Mouse (Mus musculus) fat pad, adult 2 months (tissue): ENCODE data around the gene Atp6v1fnb.

ENCODE experiments used
- DNase-seq: peaks from one replicate; pipeline ENCODE4 v3.0.0-alpha.2; 2011; ENCODE audit warnings: low read depth, low spot score; ENCODE audit errors: extremely low read depth

Atp6v1fnb gene

DNA sequence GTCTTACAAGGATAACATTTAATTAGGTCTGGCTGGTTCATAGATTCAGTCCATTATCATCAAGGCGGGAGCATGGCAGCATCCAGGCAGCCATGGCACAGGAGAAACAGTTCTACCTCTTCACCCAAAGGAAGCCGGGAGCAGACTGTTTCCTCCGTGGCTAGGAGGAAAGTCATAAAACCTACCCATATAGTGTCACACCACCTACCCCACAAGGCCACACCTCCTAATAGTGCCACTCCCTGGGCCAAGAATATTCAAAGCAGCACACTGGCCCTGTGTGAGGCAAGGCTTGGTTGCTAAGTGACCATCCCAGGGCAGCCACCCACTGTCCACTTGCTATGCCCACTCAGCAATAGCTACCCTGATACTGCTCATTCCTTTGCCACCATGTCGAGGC lies at the start of gene Atp6v1fnb:
Gene Atp6v1fnb (plus strand): TSS at position 301 of the 400 bp plus-strand sequence.
- no peak for DNase-seq

DNA sequence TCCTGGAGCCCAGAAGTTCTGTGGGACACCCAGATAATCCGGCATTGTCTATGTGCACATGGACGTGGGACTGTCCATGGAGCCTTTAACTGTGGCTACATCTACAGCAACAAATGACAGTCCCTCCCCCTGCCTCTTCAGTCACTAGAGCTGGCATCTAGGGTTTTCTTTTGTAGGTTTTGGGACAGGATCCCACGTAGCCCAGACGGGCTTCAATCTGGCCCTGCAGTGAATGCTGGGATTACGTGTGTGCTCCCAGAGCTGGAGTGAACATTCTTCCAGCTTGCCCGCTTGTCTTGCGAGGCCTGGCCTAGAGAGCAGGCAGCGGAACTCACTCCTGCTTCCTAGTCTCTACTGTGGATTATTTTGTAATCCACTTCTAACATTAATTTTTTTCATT lies 46.1 kb upstream of the Atp6v1fnb start:
- DNase-seq = no peak

- no peak for DNase-seq
These were observed 44.9 kb upstream of the Atp6v1fnb start for GRCm38 (mm10) chr6:29426331-29426730.

GRCm38 (mm10) chr6:29428171-29428570 lies 43.1 kb upstream of the Atp6v1fnb start:
- no peak for DNase-seq

- no peak for DNase-seq
These were observed 40.4 kb upstream of the Atp6v1fnb start for GRCm38 (mm10) chr6:29430681-29431420.

- DNase-seq = no peak
These were observed 39.8 kb upstream of the Atp6v1fnb start for GRCm38 (mm10) chr6:29431473-29431872.

DNA sequence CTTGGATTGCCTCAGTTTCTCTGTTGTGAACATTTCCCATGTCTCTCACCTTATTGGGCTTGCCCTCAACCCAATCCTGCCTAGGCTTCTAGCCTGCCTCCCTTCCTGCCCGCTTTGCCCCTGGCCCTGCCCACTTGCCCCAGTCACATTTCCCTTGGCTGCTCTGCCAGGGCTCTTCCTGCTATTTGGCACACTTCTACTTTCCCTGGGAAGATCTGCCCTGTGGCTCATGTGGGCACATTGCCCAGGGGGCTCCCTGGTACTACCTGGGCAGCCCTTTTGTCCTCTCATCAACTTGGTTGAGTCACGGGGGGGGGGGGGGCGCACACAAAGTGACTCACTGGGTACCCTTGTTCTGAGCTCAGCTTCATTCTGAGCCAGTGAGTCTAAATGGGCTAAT lies 39.1 kb upstream of the Atp6v1fnb start:
- no peak for DNase-seq

GRCm38 (mm10) chr6:29432676-29433037 lies 38.6 kb upstream of the Atp6v1fnb start:
- DNase-seq = no peak

DNA sequence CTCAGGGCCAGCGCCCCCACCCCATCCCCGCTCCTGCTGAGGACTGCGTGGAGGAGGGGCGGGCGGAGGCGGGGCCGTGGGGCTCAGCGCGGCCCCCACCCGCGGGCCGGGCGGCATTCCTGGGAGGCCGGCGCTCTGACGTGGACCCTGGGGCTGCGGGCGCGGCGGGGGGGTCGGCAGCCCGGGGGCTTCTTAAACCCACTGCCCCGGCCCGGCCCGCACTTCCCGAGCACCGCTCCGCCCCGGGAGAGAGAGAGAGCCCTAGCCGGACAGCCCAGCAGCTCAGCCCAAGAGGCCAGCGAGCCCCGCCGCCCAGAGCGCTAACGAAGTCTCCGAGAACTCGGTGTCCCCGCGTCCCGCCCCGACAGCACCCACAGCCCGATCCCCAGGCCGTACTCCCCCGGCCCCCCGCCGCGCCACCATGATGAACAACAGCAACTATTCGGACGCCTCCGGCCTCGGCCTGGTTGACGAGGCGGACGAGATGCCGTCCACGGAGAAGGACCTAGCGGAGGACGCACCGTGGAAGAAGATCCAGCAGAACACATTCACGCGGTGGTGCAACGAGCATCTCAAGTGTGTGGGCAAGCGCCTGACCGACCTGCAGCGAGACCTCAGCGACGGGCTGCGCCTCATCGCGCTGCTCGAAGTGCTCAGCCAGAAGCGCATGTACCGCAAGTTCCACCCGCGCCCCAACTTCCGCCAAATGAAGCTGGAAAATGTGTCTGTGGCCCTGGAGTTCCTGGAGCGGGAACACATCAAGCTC lies 38.0 kb upstream of the Atp6v1fnb start, which contains the start of gene Flnc:
Gene Flnc (plus strand): TSS at position 219 of the 766 bp plus-strand sequence.
- no peak for DNase-seq

GRCm38 (mm10) chr6:29433804-29434795 lies 37.1 kb upstream of the Atp6v1fnb start:
- no peak for DNase-seq

DNA sequence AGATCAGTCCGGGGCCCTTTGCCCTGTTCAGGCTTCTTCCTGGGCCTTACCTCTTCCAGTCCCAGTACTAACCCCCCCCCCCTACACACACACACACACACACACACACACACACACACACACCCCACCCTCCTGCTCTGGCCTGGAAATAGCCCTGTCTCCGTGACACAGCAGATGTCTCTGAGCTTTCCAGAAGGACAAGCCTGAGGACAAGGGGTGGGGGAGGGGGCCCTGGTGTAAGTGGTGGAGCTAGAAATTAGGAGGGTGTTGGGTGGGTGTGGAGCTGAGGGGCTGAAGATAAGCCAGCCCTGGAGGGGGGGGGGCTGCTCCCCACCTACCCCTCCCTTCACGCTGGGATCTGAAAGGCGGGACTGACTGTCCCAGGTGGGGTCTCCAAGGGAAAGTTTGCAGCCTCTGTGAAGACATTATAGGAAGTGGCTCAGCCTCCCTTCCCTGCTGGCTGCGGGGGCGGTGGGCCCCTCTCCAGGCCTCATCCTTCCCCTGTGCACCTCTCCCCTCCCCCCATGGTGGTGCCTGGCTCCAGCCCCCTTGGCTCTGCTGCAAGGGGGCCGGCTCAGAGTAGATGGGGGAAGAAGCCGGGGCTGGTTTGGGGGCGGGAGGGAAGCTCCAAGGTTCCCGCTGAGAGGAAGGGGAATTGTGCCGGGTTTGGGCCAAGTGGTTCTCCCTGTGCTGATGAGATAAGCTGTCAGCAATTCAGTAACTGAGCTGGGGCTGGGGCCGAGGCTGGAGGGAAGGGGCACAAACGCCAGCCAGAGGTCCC lies 36.1 kb upstream of the Atp6v1fnb start:
- DNase-seq = no peak

DNA sequence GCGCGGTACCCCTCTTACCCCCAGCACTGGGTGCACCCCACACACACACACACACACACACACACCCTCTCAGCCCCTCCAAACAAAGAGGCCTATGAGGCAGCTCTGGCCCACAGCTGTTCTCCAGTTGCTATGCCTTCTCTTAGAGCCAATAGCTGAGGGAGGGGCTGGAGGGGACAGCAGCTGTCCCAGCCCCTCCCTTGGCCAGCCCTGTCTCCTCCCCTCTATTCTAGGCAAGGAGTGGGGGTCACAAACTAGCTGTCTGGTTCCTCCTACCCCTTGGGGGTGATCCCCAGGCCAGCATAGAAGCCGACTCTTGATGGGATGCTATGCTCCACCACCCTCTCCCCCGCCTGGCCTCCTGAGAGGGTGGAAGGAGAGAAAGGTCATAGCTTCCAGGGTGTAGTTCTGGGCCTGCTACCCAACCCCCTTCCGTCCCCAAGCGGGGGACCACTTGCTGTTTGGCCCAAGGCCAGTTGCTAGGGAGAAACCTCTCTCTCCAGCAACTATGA lies 35.2 kb upstream of the Atp6v1fnb start:
- DNase-seq = no peak

DNA sequence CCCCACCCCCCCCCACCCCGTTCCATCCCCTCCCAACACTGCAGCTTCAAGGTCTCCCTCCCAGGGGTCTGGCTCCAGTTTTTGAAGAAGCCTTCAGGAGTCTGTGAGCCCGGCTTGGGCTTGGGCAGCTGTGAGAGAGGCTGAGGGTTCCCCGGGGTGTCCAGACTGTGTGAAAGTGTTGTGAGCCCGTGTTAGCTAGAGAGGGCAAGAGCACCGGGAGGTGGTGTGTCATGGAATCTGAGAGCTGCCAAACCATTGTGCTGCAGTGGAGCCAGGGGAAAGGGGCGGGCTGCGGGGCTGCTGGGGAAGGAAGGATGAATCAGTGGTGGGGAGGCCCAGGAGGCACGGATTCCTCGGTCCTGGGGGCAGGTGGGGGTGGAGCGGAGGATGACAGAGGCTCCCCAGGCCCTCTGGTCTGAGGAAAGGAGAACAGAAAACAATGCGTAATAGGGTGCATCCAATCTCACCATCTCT lies 34.7 kb upstream of the Atp6v1fnb start:
- DNase-seq = no peak

DNA sequence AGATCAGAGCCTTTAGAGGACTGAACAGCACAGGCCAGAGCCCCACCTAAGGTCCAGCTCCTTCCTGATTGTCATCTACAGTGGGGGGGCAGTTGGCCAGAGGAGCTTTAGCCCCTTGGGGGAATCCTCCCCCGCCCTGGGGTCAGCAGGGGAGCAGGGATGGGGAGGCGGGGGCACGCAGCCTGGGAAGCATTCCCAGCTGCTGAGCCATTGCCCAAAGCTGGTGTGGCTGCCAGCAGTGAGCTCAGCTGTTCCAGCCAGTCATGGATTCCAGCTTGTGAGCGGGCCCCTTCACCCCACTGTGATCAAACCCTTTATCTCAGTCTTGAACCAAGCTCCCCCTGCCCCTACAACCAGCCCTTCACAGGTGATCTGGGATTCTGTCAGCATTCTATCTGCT lies 32.0 kb upstream of the Atp6v1fnb start:
- no peak for DNase-seq

GRCm38 (mm10) chr6:29439789-29440188 lies 31.4 kb upstream of the Atp6v1fnb start:
- no peak for DNase-seq

- DNase-seq = no peak
These were observed 26.5 kb upstream of the Atp6v1fnb start for GRCm38 (mm10) chr6:29444773-29445172.

- DNase-seq = no peak
These were observed 25.9 kb upstream of the Atp6v1fnb start for GRCm38 (mm10) chr6:29445354-29445753.

- no peak for DNase-seq
These were observed 21.4 kb upstream of the Atp6v1fnb start for GRCm38 (mm10) chr6:29449858-29450257.

DNA sequence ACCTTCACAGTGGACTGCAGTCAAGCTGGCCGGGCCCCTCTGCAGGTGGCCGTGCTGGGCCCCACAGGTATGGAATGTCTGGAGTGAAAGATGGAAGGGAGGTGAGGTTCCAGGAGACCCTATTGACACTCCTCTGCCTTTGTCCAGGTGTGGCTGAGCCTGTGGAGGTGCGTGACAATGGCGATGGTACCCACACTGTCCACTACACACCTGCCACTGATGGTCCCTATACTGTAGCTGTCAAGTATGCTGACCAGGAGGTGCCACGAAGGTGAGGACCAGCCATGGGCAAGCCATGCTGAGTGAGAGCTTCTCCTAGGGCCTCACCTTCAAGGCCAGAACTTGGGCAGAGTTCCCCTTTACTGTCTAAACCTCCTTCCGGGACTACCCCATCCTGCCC lies 20.6 kb upstream of the Atp6v1fnb start:
- DNase-seq = no peak

GRCm38 (mm10) chr6:29461502-29461901 lies 9.7 kb upstream of the Atp6v1fnb start:
- no peak for DNase-seq
